Mouse (Mus musculus) megakaryocyte, embryonic 14.5 days (primary cell): ENCODE data around the gene Edn1. TPM values are rescaled to one million over a fixed set of nuclear protein-coding genes. Genes with fewer than 3 reads are reported as not detected.

ENCODE experiments used
- H3K27me3 ChIP-seq: replicated peaks from 2 replicates; pipeline ENCODE3; 2012; ENCODE audit warnings: inconsistent platforms
- H3K36me3 ChIP-seq: replicated peaks from 2 replicates; pipeline ENCODE3; 2012; ENCODE audit warnings: low read length, inconsistent platforms, mixed read lengths
- H3K4me1 ChIP-seq: 2 replicates; pipeline ENCODE4 v1.6.1; 2012; ENCODE audit warnings: inconsistent platforms
- H3K4me3 ChIP-seq: replicated peaks from 2 replicates; pipeline ENCODE3; 2012; ENCODE audit warnings: moderate library complexity, mild to moderate bottlenecking, inconsistent platforms
- H3K9me3 ChIP-seq: 2 replicates; pipeline ENCODE4 v1.6.1; 2012; ENCODE audit warnings: inconsistent platforms
- FLI1 ChIP-seq: IDR thresholded peaks from 2 replicates; pipeline ENCODE4 v1.6.1; 2012; ENCODE audit warnings: low read length, inconsistent platforms, mixed read lengths
- GATA1 ChIP-seq: IDR thresholded peaks from 3 replicates; pipeline ENCODE4 v1.6.1; 2012; ENCODE audit warnings: mixed read lengths, low read length, inconsistent platforms, borderline replicate concordance
- polyA plus RNA-seq: library from polyadenylated mRNA; stranded (reverse); fragments of >175 nt; gene quantifications from 2 replicates; pipeline ENCODE4 v1.2.3, GENCODE M21; 2012; ENCODE audit warnings: low replicate concordance; ENCODE audit not compliant: insufficient read depth

Gene Edn1
- polyA plus RNA-seq, 1 experiment: not detected

DNA sequence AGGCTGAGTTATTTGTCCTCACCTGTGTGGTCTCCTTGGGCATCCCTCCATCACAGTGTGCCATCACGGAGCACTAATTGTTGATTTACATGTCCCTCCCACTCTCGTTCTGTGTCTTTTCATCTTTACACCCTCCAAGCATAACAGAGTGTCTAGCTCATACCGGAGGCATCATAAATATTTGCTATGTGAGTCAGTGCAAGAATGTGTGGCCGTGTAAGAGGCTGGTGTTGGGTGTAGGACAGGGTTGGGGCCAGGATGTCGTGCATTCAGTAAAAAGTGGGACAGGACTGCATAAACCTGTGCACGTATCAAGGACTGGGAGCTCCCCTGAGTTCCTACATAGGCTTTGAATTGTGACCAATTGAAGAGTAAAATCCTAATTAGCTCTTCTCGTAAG, 50.4 kb downstream of the Edn1 start:
- TF ChIP-seq GATA1 (no peak), FLI1 (no peak)
- H3K4me1 ChIP-seq: no peaks in the 10 kb centered on the region
- H3K9me3 ChIP-seq: peaks cover 18% of the 10 kb centered on the region
- H3K27me3 ChIP-seq: peaks cover 2% of the 10 kb centered on the region
- H3K4me3 ChIP-seq: no peak overlapping the region
- H3K36me3 ChIP-seq: no peaks in the 10 kb centered on the region

Other genes starting within 250 kb of the Edn1 start
- 38.2 and 122 TPM in 2 replicates for gene Hivep1, start 249.5 kb upstream of the Edn1 start, polyA plus RNA-seq